Mouse (Mus musculus): ENCODE measurements around the gene Pank2.
"Not testable (repeated sequence)": the region's sequence is repeated elsewhere in the genome, so short reads cannot be mapped to it uniquely, and the experiment has no call there.

Gene Pank2

DNA sequence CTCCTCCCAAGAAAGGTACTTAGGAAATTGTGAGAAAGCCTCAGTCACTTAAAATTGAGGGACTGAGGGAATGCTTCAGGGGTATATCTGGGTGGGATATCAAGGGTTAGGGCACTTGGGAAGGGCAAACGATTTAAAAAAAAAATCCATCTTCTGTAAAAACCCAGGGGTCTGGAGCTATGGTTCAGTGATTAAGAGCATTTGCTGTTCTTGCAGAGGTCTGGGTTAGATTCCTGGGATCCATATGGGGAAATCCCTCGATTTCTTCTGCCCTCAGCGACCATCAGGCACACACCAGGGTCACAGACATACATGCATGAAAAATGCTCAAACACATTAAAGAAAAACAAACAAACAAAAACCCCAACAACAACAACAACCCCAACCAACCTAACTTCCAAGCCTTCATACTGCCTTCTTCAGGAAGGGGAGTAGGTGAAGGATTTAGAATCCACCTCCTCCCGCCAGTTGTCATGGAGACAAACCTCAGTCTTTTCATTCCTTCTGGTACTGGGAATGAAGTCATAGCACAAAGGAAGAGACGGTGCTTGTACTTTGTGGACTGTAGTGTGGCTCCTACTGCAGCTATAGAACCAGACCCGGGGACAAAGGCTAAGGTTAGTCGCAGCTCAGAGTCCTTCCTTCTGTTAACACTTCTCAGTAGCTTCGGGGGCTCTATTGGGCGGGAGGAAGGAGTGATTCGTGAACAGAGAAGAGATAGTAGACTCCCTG is 648 bp upstream of the Pank2 start:
- no peak for DNase-seq

- no peak for DNase-seq
Measured at GRCm38 (mm10) chr2:131262680-131263670, 680 bp downstream of the Pank2 start.

GRCm38 (mm10) chr2:131264027-131264426 is 1.7 kb downstream of the Pank2 start:
- DNase-seq: no peak

DNA sequence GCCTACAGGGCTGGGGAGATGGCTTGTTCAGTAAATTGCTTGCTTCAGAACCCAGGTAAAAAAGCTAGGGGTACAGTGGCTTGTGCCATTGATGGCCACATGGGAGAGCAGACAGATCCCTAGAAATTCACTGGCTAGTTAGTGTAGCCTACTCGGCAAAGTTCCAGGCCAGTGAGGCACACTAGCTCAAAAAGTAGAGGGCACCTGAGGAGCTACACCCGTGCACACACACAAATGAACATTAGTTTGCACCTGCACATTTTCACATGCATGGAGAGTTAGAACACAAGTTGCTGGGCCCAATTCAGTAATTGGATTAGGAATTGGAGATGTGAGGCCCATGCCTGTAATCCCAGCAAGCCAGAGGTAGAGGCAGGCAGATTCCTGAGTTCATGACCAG is 2.8 kb downstream of the Pank2 start:
- no peak for DNase-seq

- DNase-seq: no peak
Measured at GRCm38 (mm10) chr2:131275493-131275892, 13.2 kb downstream of the Pank2 start.

DNA sequence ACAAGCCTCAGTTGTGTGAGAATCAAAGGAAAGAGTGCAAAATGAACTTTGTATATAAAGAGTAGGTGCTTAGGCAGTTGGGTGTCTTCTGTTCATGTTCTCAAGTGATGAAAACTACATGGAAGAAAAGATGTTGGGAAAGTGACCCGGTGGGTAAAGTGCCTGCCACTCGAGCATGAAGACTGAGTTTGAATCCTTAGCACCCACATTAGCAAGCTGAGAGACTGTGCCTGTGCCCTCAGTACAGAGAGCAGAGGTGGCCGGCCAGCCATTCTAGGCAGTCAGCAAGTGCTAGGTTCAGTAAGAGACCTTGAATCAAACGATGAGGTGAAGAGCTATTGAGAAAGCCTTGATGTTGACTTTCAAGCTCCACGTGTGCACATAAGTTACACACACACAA is 14.4 kb downstream of the Pank2 start:
- no peak for DNase-seq

GRCm38 (mm10) chr2:131281596-131281995 is 19.3 kb downstream of the Pank2 start:
- DNase-seq: no peak

DNA sequence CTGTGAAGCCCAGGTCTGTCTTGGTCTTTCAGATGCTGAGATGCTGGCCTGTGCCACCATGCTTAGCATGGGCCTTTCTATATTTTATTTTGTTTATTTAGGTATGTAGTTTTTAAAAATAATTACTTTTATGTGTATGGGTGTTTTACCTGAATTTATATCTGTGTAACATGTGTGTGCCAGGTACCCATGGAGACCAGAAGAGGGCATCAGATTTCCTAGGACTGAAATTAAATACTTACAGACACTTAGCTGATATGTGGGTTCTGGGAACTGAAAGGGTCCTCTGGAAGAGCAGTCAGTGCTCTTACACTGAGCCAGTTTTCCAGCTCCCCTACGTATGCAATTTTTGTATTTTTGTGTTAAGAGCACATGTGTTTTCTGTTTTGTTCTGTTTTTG is 24.0 kb downstream of the Pank2 start:
- DNase-seq: no peak

DNA sequence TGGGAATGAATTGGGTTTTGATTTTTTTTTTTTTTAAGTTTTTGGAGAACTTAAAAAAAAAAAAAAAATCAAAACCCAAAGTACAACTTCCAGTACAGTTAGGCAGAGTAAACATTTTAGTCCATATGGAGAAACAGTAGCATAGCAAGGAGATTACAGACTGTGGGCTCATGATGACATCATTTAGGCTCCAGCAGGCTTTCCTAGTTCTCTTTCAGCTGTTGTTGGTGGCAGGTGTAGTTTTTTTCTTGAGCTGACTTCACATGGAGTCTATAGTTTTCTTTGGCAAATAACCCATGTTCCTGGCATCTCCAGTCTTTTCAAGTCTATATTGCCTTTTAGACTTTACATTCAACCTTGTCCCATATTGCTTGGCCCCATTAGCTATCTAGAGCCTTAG is 28.4 kb downstream of the Pank2 start:
- no peak for DNase-seq

DNA sequence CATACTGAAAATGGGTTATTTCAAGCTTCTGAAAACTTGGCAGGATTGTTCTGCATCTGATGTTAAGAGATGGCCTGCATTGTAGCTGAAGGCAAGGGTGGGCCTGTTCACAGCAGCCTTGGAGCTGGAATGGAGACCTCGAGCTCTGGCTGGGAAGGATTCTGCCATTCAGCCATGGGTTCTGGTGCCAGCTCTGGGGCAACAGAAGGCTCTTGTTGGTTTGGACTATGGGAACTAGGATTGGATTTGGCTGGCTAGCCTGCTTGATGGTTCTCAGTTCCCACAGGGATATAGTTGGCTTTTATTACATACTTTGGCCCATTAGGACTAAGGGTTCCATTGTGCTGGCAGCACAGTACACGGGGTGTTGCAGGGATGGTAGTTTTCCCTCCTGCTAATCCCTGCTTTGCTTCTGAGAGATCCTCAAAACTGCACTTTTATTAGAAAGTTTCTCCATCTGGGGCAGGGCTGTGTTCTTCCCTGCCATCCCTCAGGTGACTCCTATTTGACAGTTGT is 34.5 kb downstream of the Pank2 start:
- no peak for DNase-seq

DNA sequence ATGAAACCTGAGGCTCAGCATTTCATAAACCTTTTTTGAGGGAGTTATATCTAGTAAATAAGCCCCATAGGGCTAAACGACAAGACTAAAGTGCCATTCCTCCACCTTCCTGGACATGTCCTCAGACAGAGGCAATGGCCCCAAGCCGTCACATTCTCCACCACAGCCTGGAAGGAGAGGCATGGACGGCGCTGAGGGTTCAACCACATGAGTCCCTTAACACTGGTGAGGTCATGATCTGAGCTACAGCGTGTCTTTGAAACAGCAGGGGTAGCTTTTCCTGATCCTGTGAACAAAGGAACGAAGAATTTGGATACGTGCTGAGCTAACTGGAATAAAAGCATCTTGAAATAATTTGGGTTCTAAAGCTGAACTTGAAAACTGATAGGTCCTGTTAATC is 36.4 kb downstream of the Pank2 start:
- not testable (repeated sequence) for DNase-seq

- no peak for DNase-seq
Measured at GRCm38 (mm10) chr2:131300485-131300884, 38.2 kb downstream of the Pank2 start.

DNA sequence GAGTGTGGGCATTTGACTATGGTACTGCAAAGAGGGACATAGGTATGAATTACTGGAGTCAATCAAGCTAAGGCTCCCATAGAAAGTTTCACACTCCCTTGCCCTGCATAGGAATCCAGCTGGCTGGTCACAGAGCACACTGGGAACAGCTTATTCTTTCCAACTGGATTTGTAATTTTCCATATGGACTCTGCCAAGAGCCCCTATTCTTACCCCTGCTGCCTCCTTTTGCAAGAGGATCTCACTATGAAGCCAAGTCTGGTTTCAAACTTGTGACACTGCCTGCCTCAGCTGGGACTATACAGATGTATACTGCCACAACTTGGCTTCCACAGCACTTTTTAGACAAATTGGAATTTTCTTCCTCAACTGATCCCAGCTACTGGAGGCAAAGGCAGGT is 39.3 kb downstream of the Pank2 start:
- no peak for DNase-seq

- DNase-seq: no peak
Measured at GRCm38 (mm10) chr2:131304497-131304896, 42.2 kb downstream of the Pank2 start.

GRCm38 (mm10) chr2:131305226-131305625 is 42.9 kb downstream of the Pank2 start:
- DNase-seq: not testable (repeated sequence)

DNA sequence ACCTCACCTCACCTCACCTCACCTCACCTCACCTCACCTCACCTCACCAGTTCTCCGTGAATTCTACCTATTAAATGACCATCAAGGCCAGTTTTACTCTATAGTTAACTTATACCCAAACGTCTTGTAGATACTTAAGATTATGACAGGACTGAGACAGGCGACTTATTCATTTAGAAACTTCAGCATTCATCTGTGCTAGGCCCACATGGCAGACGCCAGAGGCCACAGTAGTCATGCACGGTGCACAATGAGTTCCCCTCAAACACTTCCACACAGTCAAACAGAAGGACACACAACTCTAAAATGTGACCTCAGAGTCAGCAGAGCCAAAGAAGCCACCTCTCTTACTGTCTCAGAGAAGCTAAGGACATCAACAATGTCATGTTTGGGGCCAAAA is 45.1 kb downstream of the Pank2 start:
- DNase-seq: no peak

- DNase-seq: no peak
Measured at GRCm38 (mm10) chr2:131307822-131308221, 45.5 kb downstream of the Pank2 start.

GRCm38 (mm10) chr2:131309296-131309695 is 47.0 kb downstream of the Pank2 start:
- DNase-seq: no peak

DNA sequence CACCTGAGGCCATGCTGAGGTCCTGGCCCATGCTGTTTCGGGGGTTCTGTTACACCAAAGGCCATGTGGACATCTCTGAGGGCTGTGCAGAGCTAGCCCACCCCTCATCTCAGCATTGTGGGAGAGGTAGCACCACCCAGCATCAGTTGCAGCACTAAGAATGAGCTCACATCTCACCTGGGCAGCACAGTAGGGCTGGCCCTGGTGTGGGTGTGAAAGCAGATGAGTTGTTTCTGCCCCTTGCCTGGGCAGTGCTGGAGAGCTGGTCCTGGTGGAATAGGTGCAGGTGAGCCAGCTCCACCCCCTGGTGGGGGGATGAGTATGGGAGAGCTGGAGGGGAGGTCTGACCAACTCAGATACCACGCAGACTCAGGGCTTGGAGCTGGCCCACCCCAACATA is 53.9 kb downstream of the Pank2 start:
- no peak for DNase-seq

- no peak for DNase-seq
Measured at GRCm38 (mm10) chr2:131319401-131319800, 57.1 kb downstream of the Pank2 start.

- DNase-seq: peak; percentile 48
Measured at GRCm38 (mm10) chr2:131321192-131321591, 58.9 kb downstream of the Pank2 start.

- DNase-seq: no peak
Measured at GRCm38 (mm10) chr2:131323675-131324074, 61.4 kb downstream of the Pank2 start.

DNA sequence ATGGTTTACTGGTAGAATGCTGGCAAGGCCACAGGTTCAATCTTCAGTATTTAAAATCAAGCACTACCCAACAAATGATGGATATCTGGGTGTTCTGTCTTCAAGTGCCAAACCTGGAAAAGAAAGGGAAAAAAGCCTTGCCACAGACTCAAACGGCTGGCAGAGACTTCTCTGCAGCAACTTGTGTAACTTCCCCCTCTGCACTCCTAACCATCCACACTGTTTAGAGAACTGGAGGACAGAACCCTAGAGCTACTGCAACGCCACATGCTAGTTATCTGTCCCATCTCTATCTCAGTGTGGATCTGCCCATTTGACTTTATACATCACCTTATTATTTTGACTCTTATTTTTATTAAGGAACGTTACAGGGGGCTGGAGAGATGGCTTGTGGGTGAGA is 63.7 kb downstream of the Pank2 start:
- DNase-seq: no peak

DNA sequence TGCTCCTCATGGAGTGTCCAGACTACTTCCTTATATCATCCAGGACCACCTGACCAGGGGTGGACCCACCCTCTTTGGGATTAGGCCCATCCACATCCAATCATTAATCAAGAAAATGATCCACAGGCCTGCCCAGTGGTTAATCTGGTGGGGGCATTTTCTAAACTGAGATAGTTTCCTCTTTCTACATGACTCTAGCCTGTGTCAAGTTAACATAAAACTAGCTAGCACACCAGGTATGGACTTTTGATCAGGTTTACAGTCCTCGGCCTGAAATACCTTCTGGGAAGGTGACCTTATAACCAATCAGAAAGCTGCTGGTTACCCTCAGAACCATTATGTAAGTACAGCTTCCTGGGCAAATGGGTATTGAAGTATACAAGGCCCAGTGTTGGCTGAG is 66.7 kb downstream of the Pank2 start:
- no peak for DNase-seq
